Mouse (Mus musculus) CH12.LX (cell line): ENCODE measurements around the gene Aff3.

ENCODE experiments used
- CTCF ChIP-seq, 2 experiments: IDR thresholded peaks in 1 of 2; conservative IDR thresholded peaks in 1 of 2; 2 replicates each; pipeline ENCODE4 v1.5.1; 2011 to 2012; ENCODE audit warnings: low read depth in 2 of 2, low read length in 2 of 2, improper control_type of control experiment in 1 of 2, inconsistent platforms in 1 of 2, mild to moderate bottlenecking in 1 of 2, moderate library complexity in 1 of 2
- EP300 ChIP-seq: IDR thresholded peaks from 2 replicates; pipeline ENCODE4 v1.6.1; 2011; ENCODE audit warnings: low read length, improper control_type of control experiment
- MAFK ChIP-seq: IDR thresholded peaks from 2 replicates; pipeline ENCODE4 v1.6.1; 2011; ENCODE audit warnings: low read length, improper control_type of control experiment; ENCODE audit not compliant: insufficient replicate concordance
- MAZ ChIP-seq: IDR thresholded peaks from 2 replicates; pipeline ENCODE4 v1.6.1; 2012; ENCODE audit warnings: low read depth, mild to moderate bottlenecking, inconsistent platforms, low read length, improper control_type of control experiment, moderate library complexity
- MYC ChIP-seq: IDR thresholded peaks from 2 replicates; pipeline ENCODE4 v1.6.1; 2011; ENCODE audit warnings: low read depth, mild to moderate bottlenecking, improper control_type of control experiment, low read length
- POLR2A ChIP-seq: IDR thresholded peaks from 2 replicates; pipeline ENCODE4 v1.6.1; 2011; ENCODE audit warnings: low read depth, mild to moderate bottlenecking, improper control_type of control experiment, low read length
- SMC3 ChIP-seq: IDR thresholded peaks from 2 replicates; pipeline ENCODE4 v1.6.1; 2011; ENCODE audit warnings: low read depth, low read length, improper control_type of control experiment
- USF1 ChIP-seq: IDR thresholded peaks from 2 replicates; pipeline ENCODE4 v1.6.1; 2014; ENCODE audit warnings: low read depth, mild to moderate bottlenecking, inconsistent platforms, low read length, improper control_type of control experiment

DNA sequence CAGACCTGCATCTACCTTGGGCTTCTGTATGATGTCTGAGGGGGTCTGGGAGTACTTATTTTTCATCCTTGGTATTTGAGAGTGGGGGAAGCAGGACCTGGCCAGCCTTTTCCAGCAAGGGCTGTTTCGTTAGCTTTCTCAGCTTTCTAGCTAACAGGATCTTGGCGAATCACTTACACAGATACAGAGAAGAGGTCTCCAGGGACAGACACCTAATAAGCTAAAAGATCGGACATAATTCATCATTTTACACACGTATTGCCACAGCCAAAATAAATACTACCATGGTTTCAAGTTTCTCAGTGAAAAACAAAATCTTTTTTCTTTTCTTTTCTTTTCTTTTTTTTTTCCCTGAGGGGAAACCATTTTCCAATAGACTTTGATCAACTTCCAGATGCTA is 354.7 kb downstream of the Aff3 start:
- no peak for TF ChIP-seq CTCF (conservative IDR thresholded peaks at IDR 0.05 in 1 of 2, IDR thresholded peaks at IDR 0.05 in 1 of 2; ENCODE audit: low read depth in 2 of 2, low read length in 2 of 2)
- no peak for TF ChIP-seq POLR2A
- no peak for TF ChIP-seq MAZ
- TF ChIP-seq EP300, result no peak
- TF ChIP-seq SMC3, result no peak
- no peak for TF ChIP-seq MAFK
- no peak for TF ChIP-seq MYC
- no peak for TF ChIP-seq USF1
